Mouse (Mus musculus) liver, postnatal 0 days (tissue): ENCODE data around the gene Mgmt.

Experiments used
- CTCF ChIP-seq: sonication (generic); IDR thresholded peaks from 2 replicates; pipeline ENCODE4 v1.5.1; 2016; ENCODE audit warnings: antibody characterized with exemption, low read depth
- EP300 ChIP-seq: IDR thresholded peaks from 2 replicates; pipeline ENCODE4 v1.6.1; 2016; ENCODE audit warnings: antibody characterized with exemption, low read depth, mild to moderate bottlenecking

DNA sequence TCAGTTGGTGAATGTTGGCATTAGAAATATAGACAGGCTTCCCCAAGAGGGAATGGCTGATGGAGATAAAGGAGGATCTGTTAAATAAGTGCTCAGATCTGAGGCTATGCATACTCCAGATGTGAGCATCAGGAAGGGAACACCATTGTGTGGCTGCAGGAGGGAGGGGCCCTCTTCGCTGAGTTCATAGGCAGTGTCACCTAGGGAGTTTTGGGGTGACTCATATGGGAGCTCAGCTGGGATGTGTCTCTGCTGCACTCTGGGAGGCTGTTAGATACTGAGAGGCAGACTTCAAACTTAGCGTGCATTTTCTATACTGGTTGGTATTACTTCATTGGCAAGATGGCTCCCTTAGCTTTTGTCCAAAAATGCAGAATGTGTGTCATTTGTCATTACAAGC is 48.0 kb downstream of the Mgmt start:
- TF ChIP-seq EP300 (no peak), CTCF (no peak)
